Mouse (Mus musculus) stomach, postnatal 0 days (tissue): ENCODE data around the gene Gm15294.

Experiments used
- CTCF ChIP-seq: IDR thresholded peaks from 2 replicates; pipeline ENCODE4 v1.5.1; 2016; ENCODE audit warnings: antibody characterized with exemption, low read depth, mild to moderate bottlenecking, moderate library complexity
- EP300 ChIP-seq: optimal IDR thresholded peaks from 2 replicates; pipeline ENCODE3; 2016; ENCODE audit warnings: antibody characterized with exemption

GRCm38 (mm10) chrX:141874024-141874423 lies 1.0 kb downstream of the Gm15294 start:
- no peak for TF ChIP-seq CTCF
- no peak for TF ChIP-seq EP300
